Mouse (Mus musculus) thymus, adult 2 months (tissue): ENCODE results near the gene Dpm3.

Experiments
- CTCF ChIP-seq: fragments of 200-500 bp; IDR thresholded peaks from 2 replicates; pipeline ENCODE4 v1.5.1; 2012; ENCODE audit warnings: mild to moderate bottlenecking, control low read depth, low read length, moderate library complexity, borderline replicate concordance; ENCODE audit not compliant: control insufficient read depth, poor library complexity, insufficient read depth; ENCODE audit errors: extremely low read depth
- POLR2A ChIP-seq: fragments of 200-500 bp; IDR thresholded peaks from 2 replicates; pipeline ENCODE4 v1.6.1; 2012; ENCODE audit warnings: mild to moderate bottlenecking, low read length, control low read depth, moderate library complexity; ENCODE audit not compliant: control insufficient read depth, poor library complexity, insufficient read depth; ENCODE audit errors: extremely low read depth

DNA sequence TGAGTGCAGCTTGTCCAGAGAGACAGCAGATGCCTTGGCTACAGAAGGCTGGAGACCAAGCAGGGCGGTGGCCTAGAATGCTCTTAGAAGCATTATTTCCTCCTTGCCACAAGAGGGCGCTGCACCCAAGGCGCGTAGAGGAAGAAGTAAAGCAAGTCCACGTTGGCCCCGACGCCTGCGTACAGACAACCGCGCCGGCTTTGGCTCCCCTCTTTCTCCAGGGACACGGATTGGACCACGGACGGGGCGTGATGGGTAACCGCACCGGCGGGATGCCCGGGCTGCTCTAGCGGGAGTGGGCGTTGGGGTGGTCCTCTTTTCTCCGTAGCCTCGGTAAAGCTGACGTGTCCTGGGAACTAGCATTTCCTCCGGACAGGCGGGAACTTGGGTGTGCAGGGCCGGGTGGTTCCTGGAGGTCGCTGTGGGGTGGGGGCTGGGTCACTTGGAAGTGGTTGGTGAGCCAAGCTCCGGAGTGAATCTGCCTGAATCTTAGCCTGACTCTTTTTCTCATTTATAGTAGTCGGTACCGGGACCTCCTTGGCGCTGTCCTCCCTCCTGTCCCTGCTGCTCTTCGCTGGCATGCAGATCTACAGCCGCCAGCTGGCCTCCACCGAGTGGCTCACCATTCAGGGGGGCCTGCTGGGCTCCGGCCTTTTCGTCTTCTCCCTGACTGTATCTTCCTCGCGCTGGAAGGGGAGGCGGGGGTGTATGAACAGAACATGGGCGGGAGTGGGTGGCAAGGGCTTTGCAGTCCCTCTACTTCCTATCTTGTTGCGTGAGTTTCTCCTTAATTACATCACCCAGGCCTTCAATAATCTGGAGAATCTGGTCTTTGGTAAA lies 12.7 kb upstream of the Dpm3 start, which contains the start of gene Trim46:
- TF ChIP-seq POLR2A (0 out of 2 replicates have a peak, but pooled peaks have one; percentile 34), CTCF (peak; percentile 94)
